Mouse (Mus musculus) heart, postnatal 0 days (tissue): ENCODE measurements around the gene Ccdc62.
A peak's percentile ranks its signal among the peaks of the same experiment; 100 is the strongest.

Experiments used
- CTCF ChIP-seq: IDR thresholded peaks from 2 replicates; pipeline ENCODE4 v1.5.1; 2016; ENCODE audit warnings: antibody characterized with exemption, control low read depth, low read depth
- EP300 ChIP-seq: IDR thresholded peaks from 2 replicates; pipeline ENCODE4 v1.6.1; 2016; ENCODE audit warnings: antibody characterized with exemption, low read depth

GRCm38 (mm10) chr5:123996194-123996593 is 65.7 kb downstream of the Ccdc62 start:
- TF ChIP-seq CTCF (peak; percentile 16; the same call in 1 of the 2 replicates), EP300 (no peak)
